Mouse (Mus musculus) thymus, adult 2 months (tissue): ENCODE data around the gene Syt3. TPM values are rescaled to one million over a fixed set of nuclear protein-coding genes. Genes with fewer than 3 reads are reported as not detected.
A peak's percentile ranks its signal among the peaks of the same experiment; 100 is the strongest.

Source experiments
- DNase-seq: peaks from one replicate; pipeline ENCODE4 v3.0.0; 2021
- H3K27ac ChIP-seq: fragments of 200-500 bp; 2 replicates; pipeline ENCODE4 v1.5.1; 2012; ENCODE audit warnings: low read length, control low read depth; ENCODE audit not compliant: control insufficient read depth, insufficient read depth
- H3K27me3 ChIP-seq: fragments of 200-500 bp; 2 replicates; pipeline ENCODE4 v1.6.1; 2012; ENCODE audit warnings: mild to moderate bottlenecking, low read length, moderate library complexity, mixed read lengths; ENCODE audit not compliant: control insufficient read depth, insufficient read depth
- H3K36me3 ChIP-seq: fragments of 200-500 bp; 2 replicates; pipeline ENCODE4 v1.6.1; 2012; ENCODE audit warnings: mild to moderate bottlenecking, low read length, moderate library complexity; ENCODE audit not compliant: control insufficient read depth, insufficient read depth
- H3K4me1 ChIP-seq: fragments of 200-500 bp; replicated peaks from 2 replicates; pipeline ENCODE4 v1.6.1; 2012; ENCODE audit warnings: low read length; ENCODE audit not compliant: control insufficient read depth, insufficient read depth
- H3K4me3 ChIP-seq: fragments of 200-500 bp; 2 replicates; pipeline ENCODE4 v1.5.1; 2012; ENCODE audit warnings: mild to moderate bottlenecking, low read length, control low read depth, moderate library complexity; ENCODE audit not compliant: control insufficient read depth, insufficient read depth
- CTCF ChIP-seq: fragments of 200-500 bp; IDR thresholded peaks from 2 replicates; pipeline ENCODE4 v1.5.1; 2012; ENCODE audit warnings: mild to moderate bottlenecking, control low read depth, low read length, moderate library complexity, borderline replicate concordance; ENCODE audit not compliant: control insufficient read depth, poor library complexity, insufficient read depth; ENCODE audit errors: extremely low read depth
- POLR2A ChIP-seq: fragments of 200-500 bp; IDR thresholded peaks from 2 replicates; pipeline ENCODE4 v1.6.1; 2012; ENCODE audit warnings: mild to moderate bottlenecking, low read length, control low read depth, moderate library complexity; ENCODE audit not compliant: control insufficient read depth, poor library complexity, insufficient read depth; ENCODE audit errors: extremely low read depth
- WGBS: fragments of 180-500 bp; shearing (Covaris S2); methylation state at CpG from one replicate; pipeline ENCODE4 v1.1.7; 2018; 5-methylcytosine and 5-hydroxymethylcytosine counted together
- polyA plus RNA-seq: library from polyadenylated mRNA; depleted of rRNA; stranded (reverse); fragments of >200 nt; gene quantifications from 2 replicates; pipeline ENCODE4 v1.2.3, GENCODE M21; 2012

Syt3 gene
- polyA plus RNA-seq, 1 experiment, result 2.7 TPM

- WGBS, result 20% methylated on average over 10 of the region's 10 CpGs
- no peaks in the 10 kb centered on the region for H3K36me3 ChIP-seq
- H3K4me1 ChIP-seq, result peaks cover 10% of the 10 kb centered on the region
- no peak overlapping the region for H3K27ac ChIP-seq
- DNase-seq, result no peak
- TF ChIP-seq CTCF, result no peak
- TF ChIP-seq POLR2A, result no peak
- H3K4me3 ChIP-seq, result no peak overlapping the region
- H3K27me3 ChIP-seq, result peaks cover 15% of the 10 kb centered on the region; the same call in 1 of the 2 replicates
Observed at GRCm38 (mm10) chr7:44357531-44357930, 26.4 kb upstream of the Syt3 start.

- H3K27ac ChIP-seq, result no peak overlapping the region
- H3K36me3 ChIP-seq, result no peaks in the 10 kb centered on the region
- WGBS, result 25% methylated on average over 5 of the region's 5 CpGs
- no peak for TF ChIP-seq POLR2A
- no peak for TF ChIP-seq CTCF
- H3K4me3 ChIP-seq, result no peak overlapping the region
- H3K27me3 ChIP-seq, result peaks cover 12% of the 10 kb centered on the region; the same call in 1 of the 2 replicates
- no peak for DNase-seq
- H3K4me1 ChIP-seq, result peaks cover 10% of the 10 kb centered on the region
Observed at GRCm38 (mm10) chr7:44358012-44358411, 25.9 kb upstream of the Syt3 start.

GRCm38 (mm10) chr7:44358886-44359654 is 24.8 kb upstream of the Syt3 start:
- TF ChIP-seq CTCF (no peak), POLR2A (no peak)
- no peak overlapping the region for H3K27ac ChIP-seq
- DNase-seq, result no peak
- H3K36me3 ChIP-seq, result no peaks in the 10 kb centered on the region
- H3K27me3 ChIP-seq, result peaks cover 9% of the 10 kb centered on the region; the same call in 1 of the 2 replicates
- no peak overlapping the region for H3K4me3 ChIP-seq
- H3K4me1 ChIP-seq, result peaks cover 10% of the 10 kb centered on the region
- 15% methylated on average over 25 of the region's 26 CpGs for WGBS

GRCm38 (mm10) chr7:44359908-44360672 is 23.8 kb upstream of the Syt3 start:
- Histone ChIP-seq H3K27me3 (peaks cover 9% of the 10 kb centered on the region; the same call in 1 of the 2 replicates), H3K27ac (no peak overlapping the region), H3K4me1 (peaks cover 10% of the 10 kb centered on the region), H3K36me3 (no peaks in the 10 kb centered on the region), H3K4me3 (peak overlapping the region; percentile 42)
- under 1% methylated on average over 54 of the region's 54 CpGs for WGBS
- peak; percentile 87 for DNase-seq
- TF ChIP-seq POLR2A (0 out of 2 replicates have a peak, but pooled peaks have one; percentile 23), CTCF (no peak)

- 29% methylated on average over 21 of the region's 21 CpGs for WGBS
- Histone ChIP-seq H3K36me3 (no peaks in the 10 kb centered on the region), H3K27me3 (peaks cover 9% of the 10 kb centered on the region; the same call in 1 of the 2 replicates), H3K4me3 (no peak overlapping the region), H3K4me1 (peaks cover 10% of the 10 kb centered on the region), H3K27ac (no peak overlapping the region)
- TF ChIP-seq CTCF (no peak), POLR2A (no peak)
- no peak for DNase-seq
Observed at GRCm38 (mm10) chr7:44360792-44361301, 23.1 kb upstream of the Syt3 start.

GRCm38 (mm10) chr7:44372678-44373077 is 11.2 kb upstream of the Syt3 start:
- no peak overlapping the region for H3K4me3 ChIP-seq
- no peaks in the 10 kb centered on the region for H3K27me3 ChIP-seq
- no peak for DNase-seq
- H3K4me1 ChIP-seq, result peaks cover 13% of the 10 kb centered on the region
- no peaks in the 10 kb centered on the region for H3K36me3 ChIP-seq
- TF ChIP-seq CTCF, result no peak
- no peak for TF ChIP-seq POLR2A
- H3K27ac ChIP-seq, result no peak overlapping the region
- 96% methylated on average over 8 of the region's 8 CpGs for WGBS
